Mouse (Mus musculus) stomach, postnatal 0 days (tissue): ENCODE data around the gene Hsd17b6. TPM values are rescaled to one million over a fixed set of nuclear protein-coding genes. Genes with fewer than 3 reads are reported as not detected.

Experiments
- ATAC-seq: fragments of 200-750 bp; cut with Nextera tagmentation; 2 replicates; pipeline ENCODE4 v1.8.0; 2017; ENCODE audit not compliant: low FRiP score, low TSS enrichment
- DNase-seq: peaks from one replicate; pipeline ENCODE4 v3.0.0-alpha.2; 2016; ENCODE audit warnings: low spot score
- H3K27ac ChIP-seq: fragments of 300-500 bp; sonication (generic); replicated peaks from 2 replicates; pipeline ENCODE4 v1.5.1; 2014; ENCODE audit warnings: mild to moderate bottlenecking, control low read depth
- H3K27me3 ChIP-seq: fragments of 300-500 bp; sonication (generic); 2 replicates; pipeline ENCODE4 v1.6.1; 2014; ENCODE audit warnings: low read length; ENCODE audit not compliant: control insufficient read depth, insufficient read depth
- H3K36me3 ChIP-seq: fragments of 300-500 bp; sonication (generic); 2 replicates; pipeline ENCODE4 v1.6.1; 2014; ENCODE audit warnings: low read length, mixed read lengths; ENCODE audit not compliant: control insufficient read depth, insufficient read depth
- H3K4me1 ChIP-seq: fragments of 300-500 bp; sonication (generic); replicated peaks from 2 replicates; pipeline ENCODE4 v1.6.1; 2014; ENCODE audit warnings: antibody characterized with exemption; ENCODE audit not compliant: control insufficient read depth, insufficient read depth
- H3K4me2 ChIP-seq: fragments of 300-500 bp; sonication (generic); replicated peaks from 2 replicates; pipeline ENCODE4 v1.6.1; 2014; ENCODE audit warnings: low read depth, mild to moderate bottlenecking, control low read depth, moderate library complexity
- H3K4me3 ChIP-seq: fragments of 300-500 bp; sonication (generic); 2 replicates; pipeline ENCODE4 v1.5.1; 2014; ENCODE audit warnings: low read depth, low read length, control low read depth
- H3K9ac ChIP-seq: fragments of 300-500 bp; sonication (generic); 2 replicates; pipeline ENCODE4 v1.6.1; 2014; ENCODE audit warnings: mild to moderate bottlenecking, low read length, control low read depth, mixed read lengths
- H3K9me3 ChIP-seq: fragments of 300-500 bp; sonication (generic); 2 replicates; pipeline ENCODE4 v1.6.1; 2016; ENCODE audit warnings: low read length; ENCODE audit not compliant: control insufficient read depth
- CTCF ChIP-seq: IDR thresholded peaks from 2 replicates; pipeline ENCODE4 v1.5.1; 2016; ENCODE audit warnings: antibody characterized with exemption, low read depth, mild to moderate bottlenecking, moderate library complexity
- EP300 ChIP-seq: optimal IDR thresholded peaks from 2 replicates; pipeline ENCODE3; 2016; ENCODE audit warnings: antibody characterized with exemption
- WGBS: fragments of 180-500 bp; shearing (Covaris S2); extraction: QIAGEN DNeasy Blood & Tissue Kit; methylation state at CpG from one replicate; pipeline ENCODE4 v1.1.7; 2014; 5-methylcytosine and 5-hydroxymethylcytosine counted together
- polyA plus RNA-seq: library from polyadenylated mRNA; unstranded; fragments of >200 nt; fragmentation: Nextera tagmentation; extraction: Ambion mirVana; gene quantifications from 2 replicates; pipeline ENCODE4 v1.2.1, GENCODE M21; 2015

Hsd17b6 gene
- polyA plus RNA-seq, 1 experiment from 2014 or later: 5.7 TPM

- Histone ChIP-seq H3K4me2 (no peak overlapping the region), H3K4me1 (no peaks in the 10 kb centered on the region), H3K27ac (no peak overlapping the region), H3K27me3 (no peaks in the 10 kb centered on the region), H3K4me3 (no peak overlapping the region), H3K9ac (no peak overlapping the region), H3K9me3 (no peaks in the 10 kb centered on the region), H3K36me3 (peaks cover 19% of the 10 kb centered on the region)
- TF ChIP-seq CTCF (no peak), EP300 (no peak)
- ATAC-seq: no peak
- WGBS: 95% methylated on average over 5 of the region's 5 CpGs
- DNase-seq: no peak
Observed at GRCm38 (mm10) chr10:128022196-128022595, 14.8 kb upstream of the Hsd17b6 start.

- no peaks in the 10 kb centered on the region for H3K36me3 ChIP-seq
- ATAC-seq: peak; percentile 90
- peak within 1 kb of the TSS; percentile 62 for H3K9ac ChIP-seq
- no peaks in the 10 kb centered on the region for H3K9me3 ChIP-seq
- 0 out of 2 replicates have a peak, but pooled peaks cover 2% of the 10 kb centered on the region for H3K4me1 ChIP-seq
- peak; percentile 87 for DNase-seq
- peak within 1 kb of the TSS; percentile 71 for H3K4me2 ChIP-seq
- no peak for TF ChIP-seq CTCF
- TF ChIP-seq EP300: no peak
- H3K27ac ChIP-seq: 0 out of 2 replicates have a peak within 1 kb of the TSS, but pooled peaks have one; percentile 45
- 2% methylated on average over 31 of the region's 31 CpGs for WGBS
- no peaks in the 10 kb centered on the region for H3K27me3 ChIP-seq
- H3K4me3 ChIP-seq: peak within 1 kb of the TSS; percentile 61
Observed at GRCm38 (mm10) chr10:128015068-128015934, 7.9 kb upstream of the Hsd17b6 start, which contains the start of gene Prim1. Gene Prim1 (plus strand): TSS chr10:128015168.

- Histone ChIP-seq H3K4me2 (no peak overlapping the region), H3K36me3 (no peaks in the 10 kb centered on the region), H3K27me3 (no peaks in the 10 kb centered on the region), H3K9ac (no peak overlapping the region), H3K9me3 (no peaks in the 10 kb centered on the region), H3K27ac (no peak overlapping the region), H3K4me1 (no peaks in the 10 kb centered on the region), H3K4me3 (no peak overlapping the region)
- DNase-seq (no peak), ATAC-seq (no peak)
- 80% methylated on average over 5 of the region's 5 CpGs for WGBS
- TF ChIP-seq EP300: no peak
- TF ChIP-seq CTCF: no peak
Observed at GRCm38 (mm10) chr10:128009735-128010134, 2.3 kb upstream of the Hsd17b6 start.

- ATAC-seq (peak; percentile 76), DNase-seq (peak; percentile 84)
- no peak for TF ChIP-seq EP300
- TF ChIP-seq CTCF: peak; percentile 87
- Histone ChIP-seq H3K36me3 (no peaks in the 10 kb centered on the region), H3K9me3 (no peaks in the 10 kb centered on the region), H3K9ac (no peak overlapping the region), H3K27ac (no peak overlapping the region), H3K4me2 (no peak overlapping the region), H3K4me1 (no peaks in the 10 kb centered on the region), H3K27me3 (no peaks in the 10 kb centered on the region), H3K4me3 (no peak overlapping the region)
- 5% methylated on average over 4 of the region's 4 CpGs for WGBS
Observed at GRCm38 (mm10) chr10:128008207-128008889, 937 bp upstream of the Hsd17b6 start.

- DNase-seq (peak; percentile 35), ATAC-seq (peak; percentile 78)
- 62% methylated on average over 8 of the region's 8 CpGs for WGBS
- H3K4me1 ChIP-seq: no peaks in the 10 kb centered on the region
- H3K27me3 ChIP-seq: no peaks in the 10 kb centered on the region
- H3K4me3 ChIP-seq: no peak overlapping the region
- H3K9me3 ChIP-seq: no peaks in the 10 kb centered on the region
- no peak overlapping the region for H3K9ac ChIP-seq
- TF ChIP-seq EP300 (no peak), CTCF (no peak)
- H3K27ac ChIP-seq: peak overlapping the region; percentile 65; the same call in 1 of the 2 replicates
- no peak overlapping the region for H3K4me2 ChIP-seq
- no peaks in the 10 kb centered on the region for H3K36me3 ChIP-seq
Observed at GRCm38 (mm10) chr10:128005479-128005878, 1.9 kb downstream of the Hsd17b6 start.
